Mouse (Mus musculus) adrenal gland, adult 2 months (tissue): ENCODE results near the gene Wwox. TPM values are rescaled to one million over a fixed set of nuclear protein-coding genes. Genes with fewer than 3 reads are reported as not detected.
A peak's percentile ranks its signal among the peaks of the same experiment; 100 is the strongest.

Experiments used
- DNase-seq: peaks from one replicate; pipeline ENCODE4 v3.0.0; 2021
- polyA plus RNA-seq: library from polyadenylated mRNA; depleted of rRNA; stranded (reverse); fragments of >200 nt; gene quantifications from 2 replicates; pipeline ENCODE4 v1.2.3, GENCODE M21; 2012; rRNA removed
- total RNA-seq, 2 experiments: library from RNA; stranded (reverse); gene quantifications; 2 replicates each; pipeline ENCODE4 v1.2.3; 2021

Gene Wwox
- total and polyA plus RNA-seq, 3 experiments: 18.6 to 30.6 (median 24.5) TPM

- no peak for DNase-seq
Observed at GRCm38 (mm10) chr8:115358481-115358880, 919.0 kb downstream of the Wwox start.

- no peak for DNase-seq
Observed at GRCm38 (mm10) chr8:115359701-115360100, 920.2 kb downstream of the Wwox start.

GRCm38 (mm10) chr8:115362518-115362917 lies 923.1 kb downstream of the Wwox start:
- DNase-seq: peak; percentile 6

- DNase-seq: no peak
Observed at GRCm38 (mm10) chr8:115374957-115375356, 935.5 kb downstream of the Wwox start.

- peak; percentile 11 for DNase-seq
Observed at GRCm38 (mm10) chr8:115375361-115376047, 936.0 kb downstream of the Wwox start.

GRCm38 (mm10) chr8:115377321-115377720 lies 937.9 kb downstream of the Wwox start:
- no peak for DNase-seq

- DNase-seq: peak; percentile 19
Observed at GRCm38 (mm10) chr8:115380017-115380416, 940.6 kb downstream of the Wwox start.

GRCm38 (mm10) chr8:115390921-115391504 lies 951.6 kb downstream of the Wwox start:
- DNase-seq: no peak

- no peak for DNase-seq
Observed at GRCm38 (mm10) chr8:115395840-115396239, 956.4 kb downstream of the Wwox start.

GRCm38 (mm10) chr8:115397981-115398380 lies 958.5 kb downstream of the Wwox start:
- DNase-seq: no peak

GRCm38 (mm10) chr8:115400013-115400720 lies 960.7 kb downstream of the Wwox start:
- DNase-seq: no peak

Other genes with a start within 250 kb of the Wwox start
- 10 to 100 TPM; 13.0 to 22.0 TPM for gene Vat1l, start 234.0 kb upstream of the Wwox start, total RNA-seq
- gene Vat1l, start 234.0 kb upstream of the Wwox start, polyA plus RNA-seq: 2.6 and 4.2 TPM in 2 replicates
- not detected for gene Clec3a, start 21.6 kb upstream of the Wwox start, total RNA-seq
- not detected in 2 replicates for gene Clec3a, start 21.6 kb upstream of the Wwox start, polyA plus RNA-seq